Mouse (Mus musculus) midbrain, embryonic 14.5 days (tissue): Measurements from ENCODE around the gene Cramp1l. TPM values are rescaled to one million over a fixed set of nuclear protein-coding genes. Genes with fewer than 3 reads are reported as not detected.

Source experiments
- ATAC-seq: fragments of 200-750 bp; cut with Nextera tagmentation; 2 replicates; pipeline ENCODE4 v1.8.0; 2017; ENCODE audit warnings: moderate number of reproducible peaks, moderate library complexity; ENCODE audit not compliant: low FRiP score, low TSS enrichment
- DNase-seq: peaks from one replicate; pipeline ENCODE4 v3.0.0-alpha.2; 2015
- H3K27ac ChIP-seq: fragments of 300-500 bp; sonication (generic); replicated peaks from 2 replicates; pipeline ENCODE4 v1.5.1; 2014; ENCODE audit warnings: mild to moderate bottlenecking, low read depth, low read length, moderate library complexity
- H3K27me3 ChIP-seq: fragments of 300-500 bp; sonication (generic); 2 replicates; pipeline ENCODE4 v1.6.1; 2014; ENCODE audit warnings: low read length, control low read depth, mixed read lengths; ENCODE audit not compliant: control insufficient read depth, insufficient read depth
- H3K36me3 ChIP-seq: fragments of 300-500 bp; sonication (generic); 2 replicates; pipeline ENCODE4 v1.6.1; 2014; ENCODE audit warnings: low read length, control low read depth; ENCODE audit not compliant: control insufficient read depth, insufficient read depth
- H3K4me1 ChIP-seq: fragments of 300-500 bp; sonication (generic); 2 replicates; pipeline ENCODE4 v1.6.1; 2014; ENCODE audit warnings: mild to moderate bottlenecking, antibody characterized with exemption, low read length, control low read depth; ENCODE audit not compliant: control insufficient read depth, insufficient read depth
- H3K4me2 ChIP-seq: fragments of 300-500 bp; sonication (generic); 2 replicates; pipeline ENCODE4 v1.6.1; 2014; ENCODE audit warnings: mild to moderate bottlenecking, low read length, moderate library complexity
- H3K4me3 ChIP-seq: fragments of 300-500 bp; sonication (generic); replicated peaks from 2 replicates; pipeline ENCODE4 v1.5.1; 2014; ENCODE audit warnings: low read depth, low read length
- H3K9ac ChIP-seq: fragments of 300-500 bp; sonication (generic); replicated peaks from 2 replicates; pipeline ENCODE4 v1.6.1; 2014; ENCODE audit warnings: mild to moderate bottlenecking, low read length, moderate library complexity
- H3K9me3 ChIP-seq: fragments of 300-500 bp; sonication (generic); 2 replicates; pipeline ENCODE4 v1.6.1; 2016; ENCODE audit warnings: low read length, control low read depth, mixed read lengths; ENCODE audit not compliant: control insufficient read depth
- whole genome bisulfite sequencing: fragments of 180-500 bp; shearing (Covaris S2); extraction: QIAGEN DNeasy Blood & Tissue Kit; methylation state at CpG from one replicate; pipeline ENCODE4 v1.1.7; 2014; 5-methylcytosine and 5-hydroxymethylcytosine counted together
- polyA plus RNA-seq: library from polyadenylated mRNA; unstranded; fragments of >200 nt; fragmentation: Nextera tagmentation; extraction: Ambion mirVana; gene quantifications from 2 replicates; pipeline ENCODE4 v1.2.1, GENCODE M21; 2014

Cramp1l gene
- polyA plus RNA-seq, 1 experiment from 2014 or later, result 9.2 TPM

GRCm38 (mm10) chr17:24929506-24929905 is 86.1 kb downstream of the Cramp1l start:
- WGBS, result 91% methylated on average over 1 of the region's 1 CpGs
- H3K27me3 ChIP-seq, result no peaks in the 10 kb centered on the region

GRCm38 (mm10) chr17:24923246-24923645 is 92.3 kb downstream of the Cramp1l start:
- no peaks in the 10 kb centered on the region for H3K4me1 ChIP-seq
- H3K4me3 ChIP-seq, result no peak overlapping the region
- WGBS, result 100% methylated on average over 1 of the region's 1 CpGs
- H3K4me2 ChIP-seq, result no peak overlapping the region
- no peak for DNase-seq
- peaks cover 98% of the 10 kb centered on the region for H3K36me3 ChIP-seq
- no peak overlapping the region for H3K27ac ChIP-seq
- no peak overlapping the region for H3K9ac ChIP-seq
- H3K9me3 ChIP-seq, result no peaks in the 10 kb centered on the region
- no peak for ATAC-seq
- no peaks in the 10 kb centered on the region for H3K27me3 ChIP-seq

More at GRCm38 (mm10) chr17:24929506-24929905, 86.1 kb downstream of the Cramp1l start:
- DNase-seq (no peak), ATAC-seq (no peak)
- Histone ChIP-seq H3K27ac (no peak overlapping the region), H3K4me3 (no peak overlapping the region), H3K4me1 (peaks cover 5% of the 10 kb centered on the region; the same call in 1 of the 2 replicates), H3K9ac (no peak overlapping the region), H3K36me3 (peaks cover 48% of the 10 kb centered on the region), H3K9me3 (no peaks in the 10 kb centered on the region), H3K4me2 (no peak overlapping the region)

GRCm38 (mm10) chr17:24913984-24914383 is 101.6 kb downstream of the Cramp1l start:
- Histone ChIP-seq H3K9me3 (no peaks in the 10 kb centered on the region), H3K27me3 (no peaks in the 10 kb centered on the region), H3K4me1 (no peaks in the 10 kb centered on the region), H3K36me3 (peaks cover 98% of the 10 kb centered on the region), H3K9ac (no peak overlapping the region), H3K4me2 (no peak overlapping the region), H3K27ac (no peak overlapping the region), H3K4me3 (no peak overlapping the region)
- no peak for DNase-seq
- no peak for ATAC-seq

Other genes with a start within 250 kb of the Cramp1l start
- gene Meiob, start 211.5 kb downstream of the Cramp1l start, polyA plus RNA-seq, result not detected in 2 replicates
- 55.4 and 71.0 TPM in 2 replicates for gene Hagh, start 175.6 kb downstream of the Cramp1l start, polyA plus RNA-seq
- 18.0 and 18.9 TPM in 2 replicates for gene Fahd1, start 165.4 kb downstream of the Cramp1l start, polyA plus RNA-seq
- 0.18 TPM in 1 of 2 replicates, not detected in the other for gene Igfals, start 149.8 kb downstream of the Cramp1l start, polyA plus RNA-seq
- gene Nubp2, start 129.4 kb downstream of the Cramp1l start, polyA plus RNA-seq, result 70.4 and 73.3 TPM in 2 replicates
- gene Spsb3, start 129.1 kb downstream of the Cramp1l start, polyA plus RNA-seq, result 77.3 and 93.2 TPM in 2 replicates
- 21.6 and 26.9 TPM in 2 replicates for gene Eme2, start 120.7 kb downstream of the Cramp1l start, polyA plus RNA-seq
- gene Mrps34, start 120.7 kb downstream of the Cramp1l start, polyA plus RNA-seq, result 74.7 and 86.7 TPM in 2 replicates
- 77.4 and 112 TPM in 2 replicates for gene Nme3, start 119.3 kb downstream of the Cramp1l start, polyA plus RNA-seq
- 83.3 and 86.1 TPM in 2 replicates for gene Mapk8ip3, start 78.8 kb downstream of the Cramp1l start, polyA plus RNA-seq
- gene Jpt2, start 55.1 kb downstream of the Cramp1l start, polyA plus RNA-seq, result 66.9 and 71.0 TPM in 2 replicates
- gene Ift140, start 297 bp upstream of the Cramp1l start, polyA plus RNA-seq, result 16.6 and 17.3 TPM in 2 replicates
- gene Tmem204, start 67.8 kb upstream of the Cramp1l start, polyA plus RNA-seq, result 6.5 and 10.8 TPM in 2 replicates
- gene Telo2, start 100.2 kb upstream of the Cramp1l start, polyA plus RNA-seq, result 34.1 and 34.4 TPM in 2 replicates
- gene Ptx4, start 105.0 kb upstream of the Cramp1l start, polyA plus RNA-seq, result not detected in 2 replicates
- 26.3 and 29.9 TPM in 2 replicates for gene Clcn7, start 117.6 kb upstream of the Cramp1l start, polyA plus RNA-seq
- not detected in 2 replicates for gene Ccdc154, start 146.7 kb upstream of the Cramp1l start, polyA plus RNA-seq
- not detected in 2 replicates for gene Gm38655, start 159.7 kb upstream of the Cramp1l start, polyA plus RNA-seq
- gene BC003965, start 168.8 kb upstream of the Cramp1l start, polyA plus RNA-seq, result 33.6 and 34.3 TPM in 2 replicates
- 9.2 and 9.5 TPM in 2 replicates for gene Unkl, start 172.6 kb upstream of the Cramp1l start, polyA plus RNA-seq
- gene Gnptg, start 224.3 kb upstream of the Cramp1l start, polyA plus RNA-seq, result 79.0 and 83.9 TPM in 2 replicates
- gene Tsr3, start 224.4 kb upstream of the Cramp1l start, polyA plus RNA-seq, result 52.1 and 56.9 TPM in 2 replicates
- gene Baiap3, start 240.6 kb upstream of the Cramp1l start, polyA plus RNA-seq, result 11.6 and 17.7 TPM in 2 replicates